Mouse (Mus musculus) olfactory bulb, adult 2 months (tissue): ENCODE results near the gene Zfp825. TPM values are rescaled to one million over a fixed set of nuclear protein-coding genes. Genes with fewer than 3 reads are reported as not detected.
"Not testable (repeated sequence)": the region's sequence is repeated elsewhere in the genome, so short reads cannot be mapped to it uniquely, and the experiment has no call there.

Experiments
- H3K27ac ChIP-seq: fragments of 200-500 bp; 2 replicates; pipeline ENCODE4 v1.5.1; 2012; ENCODE audit warnings: low read depth, low read length; ENCODE audit not compliant: insufficient read depth
- H3K4me1 ChIP-seq: fragments of 200-500 bp; 2 replicates; pipeline ENCODE4 v1.6.1; 2012; ENCODE audit warnings: low read length; ENCODE audit not compliant: control insufficient read depth, insufficient read depth
- H3K4me3 ChIP-seq: fragments of 200-500 bp; 2 replicates; pipeline ENCODE4 v1.5.1; 2012; ENCODE audit warnings: mild to moderate bottlenecking, low read depth, low read length, moderate library complexity; ENCODE audit not compliant: insufficient read depth
- CTCF ChIP-seq: fragments of 200-500 bp; IDR thresholded peaks from 2 replicates; pipeline ENCODE4 v1.5.1; 2012; ENCODE audit warnings: low read depth, mild to moderate bottlenecking, low read length, moderate library complexity; ENCODE audit not compliant: insufficient read depth
- POLR2A ChIP-seq: fragments of 200-500 bp; IDR thresholded peaks from 2 replicates; pipeline ENCODE4 v1.6.1; 2012; ENCODE audit warnings: mild to moderate bottlenecking, low read depth, low read length, moderate library complexity; ENCODE audit not compliant: insufficient read depth
- WGBS: fragments of 180-500 bp; shearing (Covaris S2); methylation state at CpG from one replicate; pipeline ENCODE4 v1.1.7; 2018; 5-methylcytosine and 5-hydroxymethylcytosine counted together
- polyA plus RNA-seq: library from polyadenylated mRNA; stranded (reverse); fragments of >200 nt; gene quantifications from 2 replicates; pipeline ENCODE4 v1.2.4, GENCODE M21; 2012; ENCODE audit warnings: low replicate concordance; ENCODE audit not compliant: missing spikeins, insufficient read depth, insufficient read length

Zfp825 gene
- polyA plus RNA-seq, 1 experiment = not detected

DNA sequence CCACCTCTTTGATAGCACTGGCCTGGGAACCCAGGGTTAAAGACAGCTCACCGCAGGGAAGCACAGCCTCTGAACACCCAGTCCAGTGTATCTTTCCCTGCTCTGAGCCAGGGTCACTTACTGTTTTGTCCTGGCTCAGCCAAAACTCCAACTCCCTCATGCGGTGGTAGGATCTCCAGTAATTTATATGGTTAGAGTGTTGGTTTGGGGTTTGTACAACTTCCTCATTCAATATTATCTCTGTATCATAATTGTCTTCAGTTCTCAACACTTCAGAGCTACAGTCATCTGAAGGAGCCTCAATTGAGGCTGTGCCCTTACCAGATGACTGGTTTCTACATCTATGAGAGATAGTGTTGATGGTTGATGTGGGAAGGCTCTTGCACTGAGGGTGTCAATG lies 22.3 kb downstream of the Zfp825 start:
- H3K27ac ChIP-seq, H3K4me1 ChIP-seq, H3K4me3 ChIP-seq: not testable (repeated sequence)
- 78% methylated on average over 2 of the region's 2 CpGs for WGBS

DNA sequence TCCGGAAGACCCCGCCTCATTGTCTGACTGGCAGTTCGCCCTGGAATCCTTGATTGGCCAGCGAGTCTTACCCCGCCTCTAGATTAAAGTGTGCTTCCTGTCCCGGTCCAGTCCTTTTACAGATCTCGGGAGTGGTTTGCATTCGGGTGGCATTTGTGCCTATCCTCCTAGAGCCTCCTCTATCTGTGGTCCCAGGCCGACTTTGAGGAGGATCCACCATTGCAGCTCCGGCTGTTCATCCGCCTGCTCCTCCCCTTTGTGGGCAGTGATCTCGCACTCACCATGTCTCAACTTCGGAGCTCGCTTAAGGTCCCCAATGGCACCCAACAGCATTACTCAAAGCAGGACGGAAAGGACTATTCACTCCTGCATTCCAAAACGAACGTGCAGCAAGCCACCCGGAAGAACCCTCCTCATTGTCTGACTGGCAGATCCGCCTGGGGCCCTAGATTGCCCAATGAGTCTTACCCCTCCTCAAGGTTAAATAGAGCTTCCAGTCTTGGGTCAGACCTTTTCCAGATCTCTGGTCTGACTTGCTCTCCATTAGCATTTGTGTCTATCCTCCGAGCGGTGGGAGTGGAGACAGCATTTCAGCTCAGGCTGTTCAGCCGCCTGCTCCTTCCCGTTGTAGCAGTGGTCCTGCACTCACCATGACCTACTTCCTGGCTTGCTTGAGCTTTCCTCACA lies 30.9 kb downstream of the Zfp825 start:
- under 1% methylated on average over 23 of the region's 23 CpGs for WGBS
- TF ChIP-seq CTCF = no peak
- peak; percentile 70; the same call in 1 of the 2 replicates for TF ChIP-seq POLR2A
- H3K4me1 ChIP-seq = no peaks in the 10 kb centered on the region

GRCm38 (mm10) chr13:74462318-74462698 lies 31.5 kb downstream of the Zfp825 start:
- not testable (repeated sequence) for H3K4me1 ChIP-seq, H3K27ac ChIP-seq
- 3% methylated on average over 7 of the region's 7 CpGs for WGBS
- peak overlapping the region; percentile 85 for H3K4me3 ChIP-seq

More for the DNA sequence above, 30.9 kb downstream of the Zfp825 start:
- H3K27ac ChIP-seq = peak overlapping the region; percentile 79
- H3K4me3 ChIP-seq = peak overlapping the region; percentile 85

DNA sequence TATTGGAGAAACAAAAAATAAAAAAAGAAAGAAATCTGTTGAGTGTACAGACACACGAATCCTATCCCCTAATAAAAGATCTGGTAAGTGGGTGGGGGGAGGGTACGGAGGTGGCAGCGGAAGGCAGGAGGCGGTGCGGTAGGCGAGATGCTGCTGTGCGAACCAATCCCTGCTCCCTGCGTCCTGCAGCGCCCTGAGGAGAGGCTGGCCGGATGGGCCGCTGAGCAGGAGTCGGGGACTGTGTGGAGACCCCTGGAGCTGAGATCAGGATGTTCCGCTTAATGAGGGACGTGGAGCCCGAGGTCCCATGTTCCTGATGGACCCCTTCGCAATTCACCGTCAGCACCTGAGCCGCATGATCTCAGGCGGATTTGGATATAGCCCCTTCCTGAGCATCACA lies 53.9 kb downstream of the Zfp825 start:
- H3K4me1 ChIP-seq = no peaks in the 10 kb centered on the region
- H3K27ac ChIP-seq = no peak overlapping the region
- 42% methylated on average over 19 of the region's 19 CpGs for WGBS
- H3K4me3 ChIP-seq = no peak overlapping the region
- TF ChIP-seq POLR2A = no peak

Other genes with a start within 250 kb of the Zfp825 start
- gene Ahrr, start 201.7 kb downstream of the Zfp825 start, polyA plus RNA-seq = not detected in 2 replicates
- 339 TPM in 1 of 2 replicates, not detected in the other for gene Pdcd6, start 176.4 kb downstream of the Zfp825 start, polyA plus RNA-seq
- gene Sdha, start 143.7 kb downstream of the Zfp825 start, polyA plus RNA-seq = 516 TPM in 1 of 2 replicates, not detected in the other
- not detected in 2 replicates for gene Ccdc127, start 143.7 kb downstream of the Zfp825 start, polyA plus RNA-seq
- not detected in 2 replicates for gene Lrrc14b, start 130.0 kb downstream of the Zfp825 start, polyA plus RNA-seq
- not detected in 2 replicates for gene Zfp72, start 103.2 kb downstream of the Zfp825 start, polyA plus RNA-seq
- not detected in 2 replicates for gene Ftl1-ps1, start 94.3 kb downstream of the Zfp825 start, polyA plus RNA-seq
- gene Erap1, start 145.6 kb upstream of the Zfp825 start, polyA plus RNA-seq = not detected in 2 replicates